Comparison of ENCODE assay signal across 21 mouse cellular contexts in the genomic region with DNA sequence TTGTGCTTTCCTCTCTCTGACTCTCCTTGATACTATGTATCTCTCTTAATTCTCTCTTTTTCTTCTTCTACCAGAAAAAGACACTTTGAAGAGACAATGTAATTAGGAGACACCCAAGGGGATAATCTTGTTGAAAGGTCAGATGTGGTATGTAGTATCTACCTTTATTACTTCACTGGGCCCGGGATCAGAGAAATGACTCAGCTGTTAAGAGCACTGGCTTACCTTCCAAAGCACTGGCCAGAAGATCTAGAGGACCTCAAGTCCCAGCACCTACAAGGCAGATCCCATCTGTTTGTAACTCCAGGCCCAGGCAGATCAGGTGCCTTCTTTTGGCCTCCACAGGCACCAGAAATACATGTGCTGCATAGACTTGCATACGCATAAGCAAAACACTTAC.
DNase-seq lines count a peak whose midpoint lies in the region; ATAC-seq and TF ChIP-seq lines count a peak whose summit lies in the region.
"Had no signal": no experiment of that assay in that cellular context is flagged by ENCODE, and none has a peak within 500 bp of the region (broad histone marks: within the 10 kb centered on the region; RNA-seq: fewer than 3 reads in every experiment).

No protein-coding gene starts in this region.

- no peak for ATAC-seq in heart, embryonic 11.5 days (replicated peaks; ENCODE audit: insufficient number of reproducible peaks, low FRiP score, low TSS enrichment)
- ATAC-seq in midbrain, embryonic 11.5 days (ENCODE audit: low FRiP score): no peak
- no peak for ATAC-seq in activated CD4-positive, CD25-positive, alpha-beta regulatory T cell, adult 4 months
- ATAC-seq: CD4-positive, CD25-positive, alpha-beta regulatory T cell, adult 4 months; forebrain, embryonic 13.5 days; forebrain, embryonic 15.5 days; forebrain, postnatal 0 days had no signal

- H3K4me2 ChIP-seq in heart, embryonic 11.5 days: no peak overlapping the region
- H3K4me2 ChIP-seq in midbrain, embryonic 11.5 days: no peak overlapping the region
- H3K4me2 ChIP-seq: embryonic facial prominence, embryonic 12.5 days; forebrain, embryonic 13.5 days; forebrain, embryonic 15.5 days had no signal

- no peak for TF ChIP-seq CTCF in small intestine, adult 2 months (IDR thresholded peaks at IDR 0.05; ENCODE audit: extremely low read depth, insufficient read length, insufficient replicate concordance, low read depth, low read length)

- H3K4me3 ChIP-seq in heart, embryonic 11.5 days (ENCODE audit: low read depth, low read length): no peak overlapping the region
- H3K4me3 ChIP-seq in midbrain, embryonic 11.5 days (ENCODE audit: low read depth, low read length): no peak overlapping the region
- H3K4me3 ChIP-seq in midbrain, embryonic 10.5 days: no peak overlapping the region
- no peak overlapping the region for H3K4me3 ChIP-seq in small intestine, adult 2 months (ENCODE audit: low read depth, low read length)
- H3K4me3 ChIP-seq: embryonic facial prominence, embryonic 10.5 days; embryonic facial prominence, embryonic 12.5 days; forebrain, embryonic 13.5 days; forebrain, embryonic 15.5 days had no signal

- no peak for TF ChIP-seq POLR2A in small intestine, adult 2 months (IDR thresholded peaks at IDR 0.05; ENCODE audit: low read depth, low read length)

- H3K9ac ChIP-seq in heart, embryonic 11.5 days (ENCODE audit: low read depth, low read length): no peak overlapping the region
- no peak overlapping the region for H3K9ac ChIP-seq in midbrain, embryonic 11.5 days (ENCODE audit: low read length)
- H3K9ac ChIP-seq: embryonic facial prominence, embryonic 12.5 days; forebrain, embryonic 13.5 days; forebrain, embryonic 15.5 days; forebrain, postnatal 0 days had no signal

- H3K27ac ChIP-seq in heart, embryonic 11.5 days (ENCODE audit: low read depth, low read length): no peak overlapping the region
- no peak overlapping the region for H3K27ac ChIP-seq in midbrain, embryonic 11.5 days (ENCODE audit: low read depth, low read length)
- no peak overlapping the region for H3K27ac ChIP-seq in midbrain, embryonic 10.5 days (replicated peaks)
- peak overlapping the region; percentile 96 for H3K27ac ChIP-seq in small intestine, adult 2 months (ENCODE audit: insufficient read depth, low read depth, low read length)
- H3K27ac ChIP-seq: embryonic facial prominence, embryonic 10.5 days; embryonic facial prominence, embryonic 12.5 days; forebrain, embryonic 13.5 days; forebrain, embryonic 15.5 days had no signal

- no peaks in the 10 kb centered on the region for H3K4me1 ChIP-seq in heart, embryonic 11.5 days (ENCODE audit: control insufficient read depth, insufficient read depth, low read length)
- H3K4me1 ChIP-seq in midbrain, embryonic 11.5 days (ENCODE audit: control insufficient read depth, insufficient read depth, low read length): no peaks in the 10 kb centered on the region
- H3K4me1 ChIP-seq in midbrain, embryonic 10.5 days: no peaks in the 10 kb centered on the region
- peaks cover 20% of the 10 kb centered on the region for H3K4me1 ChIP-seq in small intestine, adult 2 months (ENCODE audit: control insufficient read depth, insufficient read depth, insufficient read length, low read length)
- H3K4me1 ChIP-seq: embryonic facial prominence, embryonic 10.5 days; embryonic facial prominence, embryonic 12.5 days; forebrain, embryonic 13.5 days; forebrain, embryonic 15.5 days had no signal

- H3K36me3 ChIP-seq in heart, embryonic 11.5 days (ENCODE audit: control insufficient read depth, insufficient read depth, low read length): no peaks in the 10 kb centered on the region
- H3K36me3 ChIP-seq in midbrain, embryonic 11.5 days (ENCODE audit: control insufficient read depth, insufficient read depth, low read length): no peaks in the 10 kb centered on the region
- H3K36me3 ChIP-seq in midbrain, embryonic 10.5 days: no peaks in the 10 kb centered on the region
- H3K36me3 ChIP-seq in small intestine, adult 2 months (ENCODE audit: control insufficient read depth, insufficient read depth, low read length): no peaks in the 10 kb centered on the region
- H3K36me3 ChIP-seq: embryonic facial prominence, embryonic 10.5 days; embryonic facial prominence, embryonic 12.5 days; forebrain, embryonic 15.5 days had no signal

- DNase-seq in heart, adult 11 months: peak; percentile 27
- peak; percentile 28 for DNase-seq in midbrain, embryonic 11.5 days (ENCODE audit: low spot score, missing footprints)
- no peak for DNase-seq in midbrain, embryonic 10.5 days (ENCODE audit: low spot score)
- DNase-seq: adrenal gland, adult 8-10 months; adrenal gland, postnatal 14 days; adrenal gland, postnatal 36 days; B cell, adult 2 months; cerebellum, adult 11-12 months; cerebellum, adult 2 months; cerebellum, adult 9-10 months; cerebellum, postnatal 10 days; cerebellum, postnatal 25 days; forebrain, postnatal 0 days had no signal

- 82% methylated on average over 2 of the region's 2 CpGs for WGBS in heart, embryonic 11.5 days (ENCODE audit: insufficient replicate concordance)
- WGBS in midbrain, embryonic 11.5 days: 81% methylated on average over 2 of the region's 2 CpGs
- 90% methylated on average over 2 of the region's 2 CpGs for WGBS in midbrain, embryonic 10.5 days
- 63% methylated on average over 2 of the region's 2 CpGs for WGBS in small intestine, adult 2 months

- no peaks in the 10 kb centered on the region for H3K9me3 ChIP-seq in heart, embryonic 11.5 days (replicated peaks; ENCODE audit: control insufficient read depth, low read length)
- no peaks in the 10 kb centered on the region for H3K9me3 ChIP-seq in midbrain, embryonic 11.5 days (ENCODE audit: control insufficient read depth, low read length)
- H3K9me3 ChIP-seq in midbrain, embryonic 10.5 days (replicated peaks): no peaks in the 10 kb centered on the region
- H3K9me3 ChIP-seq: embryonic facial prominence, embryonic 10.5 days; embryonic facial prominence, embryonic 12.5 days; forebrain, embryonic 13.5 days; forebrain, embryonic 15.5 days had no signal

- H3K27me3 ChIP-seq in heart, embryonic 11.5 days (ENCODE audit: control insufficient read depth, insufficient read depth, low read length): no peaks in the 10 kb centered on the region
- no peaks in the 10 kb centered on the region for H3K27me3 ChIP-seq in midbrain, embryonic 11.5 days (ENCODE audit: control insufficient read depth, insufficient read depth, low read length)
- no peaks in the 10 kb centered on the region for H3K27me3 ChIP-seq in midbrain, embryonic 10.5 days (ENCODE audit: low read depth, poor library complexity, severe bottlenecking)
- H3K27me3 ChIP-seq in small intestine, adult 2 months (ENCODE audit: control insufficient read depth, insufficient read depth, low read length): no peaks in the 10 kb centered on the region
- H3K27me3 ChIP-seq: embryonic facial prominence, embryonic 12.5 days; forebrain, embryonic 13.5 days; forebrain, embryonic 15.5 days had no signal
